Mouse (Mus musculus): ENCODE results near the gene Akap17b.

Gene Akap17b

DNA sequence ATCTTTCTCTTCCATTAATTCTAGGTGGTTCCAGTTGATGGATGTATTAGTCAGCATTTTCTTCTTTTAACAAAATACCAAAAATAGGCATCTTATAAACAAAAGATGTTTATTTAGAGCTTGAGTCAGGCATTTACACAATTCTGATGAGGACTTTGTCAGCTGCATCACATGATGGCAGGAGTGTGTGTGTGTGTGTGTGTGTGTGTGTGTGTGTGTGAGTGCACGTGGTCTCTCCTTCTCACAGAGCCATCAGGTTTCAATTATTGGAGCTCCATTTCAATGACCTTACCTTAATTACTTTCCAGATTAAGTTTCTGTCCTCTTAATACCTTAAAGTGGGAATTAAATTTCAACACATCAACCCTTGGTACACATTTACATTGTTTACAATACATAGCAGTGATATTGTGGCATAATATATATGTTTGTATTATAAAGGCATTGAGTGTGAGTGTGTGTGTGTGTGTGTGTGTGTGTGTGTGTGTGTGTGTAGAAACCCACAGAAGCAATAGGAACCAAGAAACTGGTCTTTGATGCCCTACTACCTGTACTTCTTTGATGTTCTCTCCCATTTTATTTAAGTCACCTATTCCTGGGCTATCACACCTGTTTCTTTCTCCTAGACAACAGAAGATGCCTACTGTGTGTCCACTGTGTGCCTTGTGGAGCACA is 58.4 kb downstream of the Akap17b start:
- no peak for DNase-seq

DNA sequence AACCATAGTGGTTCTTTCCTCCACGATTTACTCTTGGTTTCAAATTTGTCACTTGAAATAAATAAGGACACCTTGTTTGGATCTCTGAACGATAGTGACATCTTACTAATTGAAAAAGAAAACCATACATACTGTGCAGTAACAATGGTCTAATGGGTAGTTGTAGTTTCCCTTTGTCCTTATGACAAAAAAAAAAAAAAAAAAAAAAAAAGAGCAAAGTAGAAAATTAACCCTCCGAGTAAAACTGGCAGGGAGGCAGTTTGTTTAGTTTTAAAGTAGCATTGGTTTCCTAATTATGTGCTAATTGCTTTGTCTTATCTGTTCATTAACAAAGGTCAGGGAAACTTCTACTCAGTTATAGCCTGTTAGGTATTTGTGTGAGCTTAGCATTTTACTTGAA is 83.1 kb downstream of the Akap17b start:
- DNase-seq: no peak

DNA sequence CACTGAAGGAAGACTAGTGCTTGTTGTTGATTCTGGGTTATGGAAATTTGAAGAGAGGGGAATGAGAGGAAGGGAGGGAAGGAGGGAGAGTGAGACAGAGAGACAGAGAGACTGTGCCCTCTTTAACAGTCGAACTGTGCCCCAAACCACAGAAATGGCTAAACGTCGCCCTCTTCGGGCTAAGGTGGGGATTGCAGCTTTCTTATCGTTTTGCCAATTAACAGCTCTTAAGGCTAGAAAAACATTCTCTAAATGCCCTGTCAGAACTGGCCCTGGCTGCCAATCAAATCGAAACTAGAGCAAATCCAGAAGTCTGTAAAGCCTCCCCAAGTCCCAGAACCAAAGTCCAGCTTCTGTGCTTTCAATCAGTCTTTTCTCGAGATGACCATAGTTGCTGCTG is 83.5 kb downstream of the Akap17b start:
- DNase-seq: peak; percentile 53 to 68

DNA sequence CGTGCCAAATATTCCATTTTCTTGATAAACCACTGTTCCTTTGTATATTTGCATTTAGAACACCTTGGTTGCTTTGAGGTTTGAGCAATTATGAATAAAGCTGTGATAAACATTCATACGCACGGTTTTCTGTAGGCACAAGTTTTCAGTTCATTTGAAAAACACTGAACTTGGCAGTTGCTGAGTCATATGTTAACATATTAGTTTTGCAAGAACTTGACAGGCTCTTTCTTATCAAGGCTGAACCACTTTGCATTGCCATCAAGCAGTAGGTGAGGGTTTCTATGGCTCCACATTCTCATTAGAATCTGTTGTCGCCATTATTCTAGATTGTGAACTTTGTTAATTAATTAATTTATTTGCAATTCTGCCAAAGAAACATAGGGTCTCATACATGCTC is 85.0 kb downstream of the Akap17b start:
- no peak for DNase-seq
